Mouse (Mus musculus) adrenal gland, adult 18-20 months (tissue): Measurements from ENCODE around the gene Smoc1. TPM values are rescaled to one million over a fixed set of nuclear protein-coding genes. Genes with fewer than 3 reads are reported as not detected.

Experiments
- DNase-seq, 2 experiments: peaks; one replicate each; pipeline ENCODE4 v3.0.0; 2021 to 2022; ENCODE audit warnings: low spot score in 2 of 2
- total RNA-seq, 2 experiments: library from RNA; stranded (reverse); gene quantifications; 1 replicate in 1 of 2; 2 replicates in 1 of 2; pipeline ENCODE4 v1.2.3; 2021

Smoc1 gene
- total RNA-seq, 2 experiments from 2014 or later: 101 to 131 TPM

DNA sequence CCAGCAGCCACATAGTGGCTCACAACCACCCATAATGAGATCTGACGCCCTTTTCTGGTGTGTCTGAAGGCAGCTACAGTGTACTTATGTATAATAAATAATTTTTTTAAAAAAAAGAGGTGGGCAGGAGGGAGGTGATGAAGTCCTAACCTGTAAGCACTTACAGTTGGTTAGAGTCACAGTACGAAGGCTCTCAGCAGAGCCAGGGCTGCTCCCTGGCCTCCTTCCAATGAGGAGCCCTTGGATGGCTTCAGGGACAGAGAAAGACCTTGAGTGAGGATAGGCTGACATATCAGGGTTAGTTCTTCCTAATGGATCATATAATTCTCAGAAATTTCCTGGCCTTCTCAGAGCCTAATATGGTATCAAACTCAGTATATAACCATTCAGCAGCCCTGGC is 134.7 kb downstream of the Smoc1 start:
- DNase-seq: no peak

DNA sequence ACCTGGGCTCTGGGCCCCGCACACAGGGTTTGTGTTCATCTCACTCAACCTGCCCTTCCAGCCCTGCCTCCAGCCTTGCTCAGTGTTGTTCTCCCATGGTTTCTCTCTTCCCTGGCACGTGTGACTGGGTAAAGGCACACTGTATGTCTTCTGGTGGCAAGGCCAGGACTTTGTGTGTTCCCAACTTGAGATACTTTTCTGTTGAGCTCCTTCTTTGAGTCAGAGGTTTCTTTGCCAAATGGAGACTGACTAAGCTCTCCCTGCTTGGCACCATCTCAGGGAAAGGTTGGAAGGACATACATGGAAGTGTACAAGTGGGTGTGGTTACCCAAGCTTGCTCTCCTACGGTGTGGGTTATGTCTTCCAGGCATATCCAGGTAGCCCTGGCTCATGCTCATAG is 136.5 kb downstream of the Smoc1 start:
- DNase-seq: no peak

DNA sequence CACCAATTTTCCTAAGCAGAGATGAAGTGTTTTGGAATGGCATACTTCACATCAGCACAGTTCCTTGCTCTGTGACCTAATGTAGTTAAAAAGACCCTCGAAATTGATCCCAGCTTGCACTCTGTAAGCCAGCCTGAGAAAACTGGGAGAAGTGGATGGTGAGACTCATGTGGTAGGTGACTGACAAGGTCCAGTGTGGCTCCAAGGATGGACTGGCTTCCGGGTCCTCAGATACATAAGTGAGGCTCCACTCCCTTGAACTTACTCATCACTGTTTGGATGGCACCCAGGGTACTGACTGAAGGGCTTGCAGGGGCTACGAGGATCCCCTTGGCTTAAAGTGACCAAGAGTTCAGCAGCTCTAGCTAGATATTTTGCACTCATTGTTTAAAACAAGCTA is 137.0 kb downstream of the Smoc1 start:
- no peak for DNase-seq

DNA sequence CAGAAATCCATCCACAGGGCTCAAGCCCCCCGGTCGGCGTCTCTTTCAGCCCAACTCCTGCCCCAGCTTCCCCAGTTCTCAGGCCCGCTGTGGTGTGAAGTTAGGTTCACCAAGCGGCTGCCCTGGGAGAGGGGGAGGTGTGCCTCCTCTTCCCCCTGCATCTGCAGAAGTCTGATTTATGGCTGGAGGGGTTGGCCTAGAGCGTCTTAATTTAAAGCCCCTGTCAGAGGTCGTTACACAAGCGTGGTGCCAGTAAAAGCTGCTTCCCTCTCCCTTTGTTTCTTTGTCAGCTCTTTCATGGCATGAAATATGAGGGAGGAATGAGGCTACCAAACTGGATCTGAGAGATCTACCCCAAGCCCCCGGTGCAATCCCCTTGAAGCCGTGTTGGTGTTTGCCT is 139.5 kb downstream of the Smoc1 start:
- no peak for DNase-seq

DNA sequence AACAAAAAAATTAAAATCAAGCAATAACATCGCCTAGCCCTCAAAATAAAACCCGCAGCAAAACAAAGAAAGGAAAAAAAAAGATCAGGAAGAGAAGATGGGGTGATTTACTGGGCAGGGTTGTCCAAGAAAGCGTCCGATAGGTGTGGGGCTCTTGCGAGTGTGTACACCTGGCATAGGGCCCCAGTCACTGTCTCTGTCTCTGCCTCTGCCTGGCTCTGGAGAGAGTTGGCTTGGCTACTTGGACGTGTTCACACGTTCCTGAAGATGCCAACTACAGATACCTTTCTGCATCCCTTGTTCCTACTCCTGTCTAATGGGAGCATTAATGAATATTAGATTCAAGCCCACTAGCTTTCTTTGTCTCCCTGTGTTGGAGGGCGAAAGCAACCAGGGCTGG is 140.0 kb downstream of the Smoc1 start:
- DNase-seq: no peak

GRCm38 (mm10) chr12:81167142-81167541 is 140.5 kb downstream of the Smoc1 start:
- DNase-seq: no peak

DNA sequence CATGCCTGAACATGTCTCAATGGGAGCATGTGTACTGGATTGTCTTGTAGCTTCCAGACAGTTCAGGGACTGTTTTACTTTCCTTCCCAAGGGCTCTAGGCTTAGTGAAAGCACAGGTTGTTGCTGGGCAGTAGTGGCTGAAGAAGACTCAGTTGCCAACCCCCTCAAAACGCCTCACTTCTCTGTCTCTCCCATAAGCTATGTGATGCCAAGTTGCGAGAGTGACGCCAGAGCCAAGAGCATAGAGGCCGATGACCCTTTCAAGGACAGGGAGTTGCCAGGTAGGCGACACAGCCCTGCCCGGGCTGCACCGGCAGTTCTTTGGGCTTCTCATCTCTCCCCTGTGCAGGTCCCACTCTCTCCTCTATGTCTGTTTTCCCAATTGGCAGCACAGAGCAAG is 141.4 kb downstream of the Smoc1 start:
- DNase-seq: no peak

DNA sequence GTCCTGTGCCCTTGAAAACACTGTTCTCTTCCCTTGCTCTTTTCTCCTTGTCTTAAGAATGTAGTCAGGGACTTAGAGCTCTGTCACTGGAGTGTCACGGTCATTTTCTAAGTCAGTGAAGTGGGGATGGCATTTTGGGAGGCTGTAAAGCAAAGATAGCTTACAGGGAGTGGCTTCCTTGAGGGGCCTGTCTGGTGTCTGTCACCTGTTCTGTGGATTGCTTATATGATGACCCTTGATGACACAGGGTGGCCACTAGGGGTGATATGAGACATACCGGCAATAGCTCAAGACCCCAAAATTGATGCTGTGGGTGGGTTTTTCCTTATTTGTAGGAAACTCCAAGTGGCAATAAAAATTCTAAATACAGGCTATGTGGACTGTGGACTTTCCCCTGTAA is 141.9 kb downstream of the Smoc1 start:
- DNase-seq: no peak

- no peak for DNase-seq
These were observed 143.5 kb downstream of the Smoc1 start for GRCm38 (mm10) chr12:81170076-81170475.

DNA sequence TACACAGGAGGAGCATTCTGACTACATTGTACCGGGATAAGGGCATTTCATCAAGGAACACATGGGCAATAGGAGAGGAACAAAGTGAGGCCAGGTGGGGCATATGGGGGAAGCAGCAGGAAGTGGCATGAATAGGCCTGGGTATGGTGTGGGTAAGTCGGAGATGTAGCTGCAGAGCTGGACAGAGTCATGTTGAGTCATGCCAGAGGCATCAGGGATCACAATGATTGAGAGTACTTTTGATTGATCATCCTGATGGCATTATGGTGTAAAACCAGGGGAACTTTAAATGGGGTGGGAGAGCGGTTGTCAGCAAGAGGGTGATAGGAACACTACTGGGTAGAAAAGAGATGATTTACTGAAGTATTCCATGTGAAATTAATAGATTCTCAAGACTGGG is 146.4 kb downstream of the Smoc1 start:
- no peak for DNase-seq

DNA sequence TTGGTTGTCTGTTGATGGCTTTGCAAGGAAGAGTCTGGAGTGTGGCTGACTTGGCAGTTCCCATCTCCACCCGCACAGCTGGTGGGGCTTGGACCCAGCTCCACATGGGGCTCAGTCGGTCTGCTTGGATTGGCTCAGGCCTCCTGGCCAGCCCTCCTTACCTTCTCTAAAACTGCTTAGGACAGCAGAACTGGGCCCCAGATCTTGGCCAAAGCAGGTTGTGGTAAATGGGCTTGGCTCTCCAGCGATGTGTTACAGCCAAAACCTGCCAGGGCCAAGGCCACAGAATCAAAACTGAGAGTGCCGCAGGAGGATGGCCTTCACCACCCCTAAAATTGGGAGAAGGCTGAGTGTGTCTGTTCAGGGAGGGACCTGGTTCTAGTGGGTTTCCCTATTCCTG is 147.3 kb downstream of the Smoc1 start:
- peak in 1 of 2 experiments; percentile 55 for DNase-seq

- no peak for DNase-seq
These were observed 148.6 kb downstream of the Smoc1 start for GRCm38 (mm10) chr12:81175252-81175651.

DNA sequence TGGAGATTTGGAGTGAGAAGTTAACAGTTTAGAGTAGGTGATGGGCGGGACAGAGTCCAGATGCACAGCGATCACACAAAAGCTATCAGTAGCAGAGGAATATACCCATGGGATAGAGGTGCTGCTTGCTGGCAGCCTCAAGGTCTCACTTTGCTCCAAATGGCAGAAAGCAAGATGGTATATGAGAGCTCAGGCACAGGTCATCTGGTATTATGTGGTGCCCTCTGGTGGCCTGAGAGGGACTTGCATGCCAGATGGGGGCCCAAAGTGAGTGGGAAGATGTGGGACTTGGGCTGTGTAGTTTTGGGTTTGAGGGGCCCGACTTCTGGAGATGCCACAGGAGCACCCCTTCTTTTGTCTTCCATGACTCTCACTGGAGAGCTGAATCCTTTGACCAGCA is 155.5 kb downstream of the Smoc1 start:
- peak; percentile 74 to 78 for DNase-seq

- DNase-seq: no peak
These were observed 158.4 kb downstream of the Smoc1 start for GRCm38 (mm10) chr12:81184967-81185366.

DNA sequence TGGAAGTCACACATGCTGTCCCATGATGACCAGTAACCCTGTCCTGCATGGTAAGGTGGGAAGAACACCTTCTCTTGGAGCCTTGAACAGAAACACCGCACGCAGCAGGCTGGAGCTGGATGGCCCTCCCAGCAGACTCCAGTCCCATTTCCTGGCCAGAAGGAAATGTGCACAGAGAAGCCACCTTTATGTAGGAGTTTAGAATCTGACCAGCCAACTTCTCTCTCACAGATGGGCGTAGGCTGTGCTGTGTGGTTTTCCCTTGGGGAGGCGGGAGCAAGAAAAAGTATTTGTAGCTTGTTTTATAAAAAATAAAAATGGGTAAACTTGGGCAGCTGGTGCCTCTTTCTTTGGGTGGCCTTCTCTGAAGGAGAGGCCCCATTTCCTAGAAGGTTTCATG is 159.5 kb downstream of the Smoc1 start:
- DNase-seq: no peak

DNA sequence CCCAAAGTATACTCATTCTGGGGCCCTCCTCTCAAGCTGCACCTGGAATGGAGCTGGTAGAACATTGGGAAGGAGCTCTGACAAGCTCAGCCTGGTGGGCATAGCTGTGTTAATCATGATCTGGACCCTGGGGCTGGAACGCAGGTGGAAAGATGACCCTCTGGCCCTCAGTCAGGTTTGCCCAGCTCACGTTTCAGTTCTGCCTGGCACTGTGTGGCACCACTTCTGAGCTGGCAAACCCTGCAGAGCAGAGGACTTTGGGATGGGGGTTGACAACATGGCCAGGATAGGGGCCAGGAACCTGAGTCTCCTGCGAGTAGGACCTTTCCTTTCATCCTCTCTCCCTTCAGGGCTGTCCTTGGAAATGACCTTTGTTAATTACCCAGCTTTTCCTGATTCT is 160.1 kb downstream of the Smoc1 start:
- DNase-seq: no peak

DNA sequence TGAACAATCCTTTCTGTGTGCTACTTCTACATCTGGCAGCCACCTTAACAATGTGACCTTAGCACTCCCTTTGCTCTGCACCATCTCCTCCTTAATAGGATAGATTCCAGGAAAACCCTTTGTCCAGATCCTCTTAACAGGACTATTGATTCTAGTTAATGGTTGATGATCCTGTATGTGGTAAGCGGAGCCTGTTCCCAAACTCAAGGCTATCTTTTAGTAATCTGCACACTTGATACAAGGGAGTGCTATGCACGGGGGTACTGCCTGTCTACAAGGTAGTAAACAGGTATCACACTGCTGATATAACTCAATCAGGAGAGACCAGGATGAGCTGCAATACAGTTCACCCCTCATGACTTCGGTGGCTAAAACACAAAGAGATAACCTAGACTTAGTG is 161.8 kb downstream of the Smoc1 start:
- no peak for DNase-seq

- DNase-seq: no peak
These were observed 162.4 kb downstream of the Smoc1 start for GRCm38 (mm10) chr12:81188996-81189395.

GRCm38 (mm10) chr12:81189636-81190035 is 163.0 kb downstream of the Smoc1 start:
- no peak for DNase-seq

- DNase-seq: no peak
These were observed 167.4 kb downstream of the Smoc1 start for GRCm38 (mm10) chr12:81193968-81194367.

DNA sequence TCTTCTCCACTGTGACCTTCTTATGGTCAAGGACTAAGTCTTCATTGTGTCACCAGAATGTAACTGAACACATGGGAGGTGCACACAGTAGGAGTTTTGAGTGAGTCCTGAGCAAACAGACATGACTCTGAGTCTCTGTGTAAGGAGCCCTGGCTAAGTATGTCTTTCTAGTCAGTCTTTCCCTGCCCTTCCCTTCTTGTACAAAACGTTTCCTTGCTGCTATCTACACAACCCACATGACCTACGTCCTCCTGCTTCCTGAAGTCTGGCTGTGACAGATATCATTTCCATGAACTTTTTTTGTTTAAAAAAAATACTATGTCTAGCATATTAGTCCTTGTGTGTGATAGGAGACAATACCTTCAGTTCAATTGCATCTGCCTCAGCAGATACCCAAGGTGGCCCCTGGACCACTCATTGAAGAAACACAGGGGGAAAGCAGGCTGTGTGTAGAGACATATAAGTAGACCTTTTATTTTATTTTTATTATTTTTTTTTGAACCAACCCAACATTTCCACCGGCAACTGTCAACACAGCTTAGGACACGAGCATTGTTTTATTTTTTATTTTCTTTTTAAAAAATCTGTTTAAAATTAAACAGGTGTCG is 171.0 kb downstream of the Smoc1 start:
- no peak for DNase-seq

GRCm38 (mm10) chr12:81199280-81199955 is 172.8 kb downstream of the Smoc1 start:
- peak; percentile 54 to 59 for DNase-seq

DNA sequence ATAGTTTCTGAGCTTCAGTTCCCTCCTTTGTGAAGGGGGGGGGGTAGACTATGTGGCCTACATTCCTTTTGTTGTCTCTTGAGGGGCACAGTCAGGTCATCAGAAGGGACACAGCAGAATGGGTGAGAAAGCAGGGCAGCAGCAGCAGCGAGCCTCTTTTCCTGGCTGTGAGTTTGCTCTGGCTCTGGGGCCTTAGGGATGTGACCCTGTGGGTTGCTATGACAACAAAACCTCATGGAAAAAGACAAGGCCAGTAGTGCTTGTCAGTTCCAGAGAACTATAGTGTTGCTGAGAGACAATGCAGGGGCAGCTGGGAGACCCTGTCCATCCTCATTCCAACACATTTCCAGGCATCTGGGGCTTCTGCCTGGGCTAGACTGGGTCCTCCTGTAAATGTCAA is 176.6 kb downstream of the Smoc1 start:
- no peak for DNase-seq
